Mouse (Mus musculus) G1E (cell line): ENCODE measurements around the gene Il31ra.

Experiments
- CTCF ChIP-seq: IDR thresholded peaks from 2 replicates; pipeline ENCODE4 v1.5.1; 2012; ENCODE audit warnings: low read depth, low read length, inconsistent platforms, mixed read lengths
- POLR2AphosphoS5 ChIP-seq: IDR thresholded peaks from 2 replicates; pipeline ENCODE4 v1.6.1; 2012; ENCODE audit warnings: low read depth, low read length, inconsistent platforms; ENCODE audit not compliant: insufficient replicate concordance
- TAL1 ChIP-seq: conservative IDR thresholded peaks from 2 replicates; pipeline ENCODE4 v1.6.1; 2012; ENCODE audit warnings: low read depth, low read length, inconsistent platforms, mixed read lengths

DNA sequence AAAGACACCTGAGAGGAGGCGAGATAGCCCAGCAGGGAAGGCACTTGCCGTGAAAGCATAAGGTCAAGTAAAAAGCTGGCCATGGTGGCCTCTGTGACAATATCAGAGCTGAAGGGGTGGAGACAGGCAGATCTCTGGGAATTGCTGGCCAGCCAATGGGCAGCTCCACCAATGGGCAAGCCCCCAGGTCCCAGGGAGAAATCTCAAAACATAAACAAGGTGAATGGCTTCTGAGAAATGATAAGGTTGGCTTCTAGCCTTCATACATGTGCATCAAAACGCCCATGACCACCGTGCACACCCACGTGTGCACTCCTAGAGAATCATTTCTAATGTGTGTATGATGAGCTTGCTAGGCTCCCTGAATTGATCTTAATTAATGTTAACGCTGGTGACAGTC lies 61.9 kb downstream of the Il31ra start:
- TF ChIP-seq CTCF (no peak), TAL1 (no peak), POLR2AphosphoS5 (no peak)
